Mouse (Mus musculus) hindbrain, embryonic 12.5 days (tissue): Measurements from ENCODE around the gene Rad51b. TPM values are rescaled to one million over a fixed set of nuclear protein-coding genes. Genes with fewer than 3 reads are reported as not detected.

Experiments used
- ATAC-seq: fragments of 200-750 bp; cut with Nextera tagmentation; 2 replicates; pipeline ENCODE4 v1.8.0; 2017; ENCODE audit warnings: moderate TSS enrichment; ENCODE audit not compliant: low FRiP score
- H3K27ac ChIP-seq: fragments of 300-500 bp; sonication (generic); 2 replicates; pipeline ENCODE4 v1.5.1; 2016; ENCODE audit warnings: mild to moderate bottlenecking
- H3K27me3 ChIP-seq: fragments of 300-500 bp; sonication (generic); 2 replicates; pipeline ENCODE4 v1.6.1; 2016; ENCODE audit warnings: mild to moderate bottlenecking
- H3K36me3 ChIP-seq: fragments of 300-500 bp; sonication (generic); 2 replicates; pipeline ENCODE4 v1.6.1; 2016; ENCODE audit warnings: mild to moderate bottlenecking
- H3K4me1 ChIP-seq: fragments of 300-500 bp; sonication (generic); 2 replicates; pipeline ENCODE4 v1.6.1; 2016
- H3K4me2 ChIP-seq: fragments of 300-500 bp; sonication (generic); replicated peaks from 2 replicates; pipeline ENCODE4 v1.6.1; 2016; ENCODE audit warnings: mild to moderate bottlenecking
- H3K4me3 ChIP-seq: fragments of 300-500 bp; sonication (generic); 2 replicates; pipeline ENCODE4 v1.5.1; 2016; ENCODE audit warnings: mild to moderate bottlenecking
- H3K9ac ChIP-seq: fragments of 300-500 bp; sonication (generic); 2 replicates; pipeline ENCODE4 v1.6.1; 2016; ENCODE audit warnings: mild to moderate bottlenecking, moderate library complexity
- H3K9me3 ChIP-seq: fragments of 300-500 bp; sonication (generic); replicated peaks from 2 replicates; pipeline ENCODE4 v1.6.1; 2016; ENCODE audit warnings: mild to moderate bottlenecking
- WGBS: fragments of 180-500 bp; shearing (Covaris S2); methylation state at CpG from one replicate; pipeline ENCODE4 v1.1.7; 2016; 5-methylcytosine and 5-hydroxymethylcytosine counted together
- polyA plus RNA-seq: library from polyadenylated mRNA; unstranded; fragments of >200 nt; fragmentation: Nextera tagmentation; extraction: Ambion mirVana; gene quantifications from 2 replicates; pipeline ENCODE4 v1.2.1, GENCODE M21; 2016

Rad51b gene
- polyA plus RNA-seq, 1 experiment from 2014 or later, result 5.2 TPM

GRCm38 (mm10) chr12:79838181-79838961 is 541.3 kb downstream of the Rad51b start:
- no peaks in the 10 kb centered on the region for H3K9me3 ChIP-seq
- ATAC-seq, result peak; percentile 32; the same call in 1 of the 2 replicates
- H3K9ac ChIP-seq, result no peak overlapping the region
- no peak overlapping the region for H3K4me3 ChIP-seq
- peaks cover 51% of the 10 kb centered on the region for H3K4me1 ChIP-seq
- no peaks in the 10 kb centered on the region for H3K27me3 ChIP-seq
- H3K4me2 ChIP-seq, result no peak overlapping the region
- H3K36me3 ChIP-seq, result no peaks in the 10 kb centered on the region
- H3K27ac ChIP-seq, result peak overlapping the region; percentile 60; the same call in 1 of the 2 replicates
- 44% methylated on average over 6 of the region's 6 CpGs for WGBS

GRCm38 (mm10) chr12:79839096-79839941 is 542.2 kb downstream of the Rad51b start:
- Histone ChIP-seq H3K27me3 (no peaks in the 10 kb centered on the region), H3K4me3 (no peak overlapping the region), H3K36me3 (no peaks in the 10 kb centered on the region), H3K4me1 (peaks cover 60% of the 10 kb centered on the region), H3K9me3 (no peaks in the 10 kb centered on the region), H3K4me2 (no peak overlapping the region), H3K27ac (peak overlapping the region; percentile 60), H3K9ac (0 out of 2 replicates have a peak overlapping the region, but pooled peaks have one; percentile 4)
- no peak for ATAC-seq
- WGBS, result 26% methylated on average over 12 of the region's 12 CpGs

GRCm38 (mm10) chr12:79840465-79840864 is 543.4 kb downstream of the Rad51b start:
- WGBS, result 51% methylated on average over 5 of the region's 5 CpGs
- H3K9me3 ChIP-seq, result no peaks in the 10 kb centered on the region
- no peak overlapping the region for H3K9ac ChIP-seq
- peak overlapping the region; percentile 60; the same call in 1 of the 2 replicates for H3K27ac ChIP-seq
- peaks cover 64% of the 10 kb centered on the region for H3K4me1 ChIP-seq
- no peaks in the 10 kb centered on the region for H3K27me3 ChIP-seq
- ATAC-seq, result no peak
- no peak overlapping the region for H3K4me3 ChIP-seq
- H3K4me2 ChIP-seq, result no peak overlapping the region
- H3K36me3 ChIP-seq, result no peaks in the 10 kb centered on the region

DNA sequence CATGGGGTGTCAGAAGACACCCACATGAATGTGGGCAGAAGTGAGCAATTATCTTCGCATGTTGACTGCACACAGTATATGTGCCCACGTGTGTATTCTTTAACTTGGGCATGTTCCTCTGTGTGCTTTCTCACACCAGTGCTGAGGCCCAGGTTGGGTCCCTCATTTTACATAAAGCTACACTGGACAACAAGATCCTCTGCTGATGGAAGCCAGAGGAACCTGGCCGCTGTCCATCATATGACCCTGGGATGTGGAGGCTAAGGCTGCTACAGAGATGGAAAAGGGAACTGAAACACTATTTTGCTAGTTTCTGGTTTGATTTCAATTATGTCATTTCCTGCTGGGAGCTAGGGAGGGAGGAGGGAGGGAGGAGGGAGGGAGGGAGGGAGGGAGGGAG is 544.2 kb downstream of the Rad51b start:
- no peaks in the 10 kb centered on the region for H3K27me3 ChIP-seq
- H3K4me3 ChIP-seq, result no peak overlapping the region
- ATAC-seq, result no peak
- no peak overlapping the region; the same call in 1 of the 2 replicates for H3K27ac ChIP-seq
- H3K36me3 ChIP-seq, result no peaks in the 10 kb centered on the region
- WGBS, result 92% methylated on average over 3 of the region's 3 CpGs
- H3K4me2 ChIP-seq, result no peak overlapping the region
- H3K9me3 ChIP-seq, result no peaks in the 10 kb centered on the region
- no peak overlapping the region for H3K9ac ChIP-seq
- peaks cover 66% of the 10 kb centered on the region for H3K4me1 ChIP-seq

GRCm38 (mm10) chr12:79842319-79842718 is 545.2 kb downstream of the Rad51b start:
- ATAC-seq, result no peak
- Histone ChIP-seq H3K4me2 (no peak overlapping the region), H3K9ac (no peak overlapping the region), H3K27ac (peak overlapping the region; percentile 35), H3K9me3 (no peaks in the 10 kb centered on the region), H3K4me3 (no peak overlapping the region), H3K4me1 (peaks cover 75% of the 10 kb centered on the region), H3K27me3 (no peaks in the 10 kb centered on the region), H3K36me3 (no peaks in the 10 kb centered on the region)
- 43% methylated on average over 7 of the region's 7 CpGs for WGBS

DNA sequence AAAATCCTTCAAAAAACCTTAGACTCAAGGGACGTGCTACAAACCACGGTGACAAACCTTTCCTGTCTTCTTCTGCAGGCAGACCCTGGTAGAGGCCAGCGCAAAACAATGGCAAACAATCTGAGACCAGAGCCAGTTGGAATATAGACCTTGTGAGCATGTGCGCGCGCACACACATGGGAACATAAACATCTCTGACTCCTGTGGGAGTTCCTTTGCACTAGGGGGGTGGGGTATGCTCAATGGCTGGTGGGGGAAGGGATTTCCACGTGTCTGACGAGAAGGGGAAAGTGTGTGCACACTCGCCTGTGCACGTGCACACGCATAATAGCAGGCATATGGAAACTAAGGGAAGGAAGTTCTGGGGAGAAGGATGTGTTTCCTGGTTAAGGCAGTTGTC is 545.9 kb downstream of the Rad51b start:
- H3K27ac ChIP-seq, result peak overlapping the region; percentile 35
- no peaks in the 10 kb centered on the region for H3K9me3 ChIP-seq
- no peak overlapping the region for H3K4me2 ChIP-seq
- H3K4me3 ChIP-seq, result no peak overlapping the region
- H3K4me1 ChIP-seq, result peaks cover 74% of the 10 kb centered on the region
- no peaks in the 10 kb centered on the region for H3K36me3 ChIP-seq
- 73% methylated on average over 11 of the region's 11 CpGs for WGBS
- ATAC-seq, result no peak
- no peak overlapping the region for H3K9ac ChIP-seq
- no peaks in the 10 kb centered on the region for H3K27me3 ChIP-seq

DNA sequence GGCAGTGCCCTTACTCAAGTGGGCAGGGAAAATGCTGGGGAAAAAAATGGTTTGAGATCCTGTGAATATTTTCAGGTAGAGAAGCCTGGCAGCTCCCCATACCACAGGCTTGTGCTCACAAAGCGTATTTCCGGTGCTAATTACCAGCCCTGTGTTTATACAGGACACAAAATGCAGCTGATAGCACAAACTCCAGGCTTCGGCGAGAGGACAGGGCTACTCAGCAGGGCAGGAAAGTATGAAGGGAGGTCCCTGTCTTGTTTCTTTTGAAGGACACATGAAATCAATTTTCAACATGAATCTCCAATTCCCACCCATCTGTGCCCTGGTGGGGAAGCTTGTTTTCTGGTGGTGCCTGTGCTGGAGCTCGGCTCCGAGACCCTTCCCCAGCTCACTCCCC is 546.4 kb downstream of the Rad51b start:
- H3K4me3 ChIP-seq, result no peak overlapping the region
- H3K27ac ChIP-seq, result peak overlapping the region; percentile 35; the same call in 1 of the 2 replicates
- no peak for ATAC-seq
- H3K27me3 ChIP-seq, result no peaks in the 10 kb centered on the region
- no peak overlapping the region for H3K4me2 ChIP-seq
- no peaks in the 10 kb centered on the region for H3K9me3 ChIP-seq
- no peaks in the 10 kb centered on the region for H3K36me3 ChIP-seq
- H3K4me1 ChIP-seq, result peaks cover 71% of the 10 kb centered on the region
- H3K9ac ChIP-seq, result no peak overlapping the region
- 29% methylated on average over 6 of the region's 6 CpGs for WGBS

GRCm38 (mm10) chr12:79846247-79847151 is 549.4 kb downstream of the Rad51b start:
- Histone ChIP-seq H3K4me1 (peaks cover 44% of the 10 kb centered on the region), H3K9ac (no peak overlapping the region), H3K9me3 (no peaks in the 10 kb centered on the region), H3K27ac (no peak overlapping the region; the same call in 1 of the 2 replicates), H3K4me3 (no peak overlapping the region), H3K27me3 (no peaks in the 10 kb centered on the region), H3K4me2 (no peak overlapping the region), H3K36me3 (no peaks in the 10 kb centered on the region)
- 30% methylated on average over 7 of the region's 7 CpGs for WGBS
- ATAC-seq, result no peak

DNA sequence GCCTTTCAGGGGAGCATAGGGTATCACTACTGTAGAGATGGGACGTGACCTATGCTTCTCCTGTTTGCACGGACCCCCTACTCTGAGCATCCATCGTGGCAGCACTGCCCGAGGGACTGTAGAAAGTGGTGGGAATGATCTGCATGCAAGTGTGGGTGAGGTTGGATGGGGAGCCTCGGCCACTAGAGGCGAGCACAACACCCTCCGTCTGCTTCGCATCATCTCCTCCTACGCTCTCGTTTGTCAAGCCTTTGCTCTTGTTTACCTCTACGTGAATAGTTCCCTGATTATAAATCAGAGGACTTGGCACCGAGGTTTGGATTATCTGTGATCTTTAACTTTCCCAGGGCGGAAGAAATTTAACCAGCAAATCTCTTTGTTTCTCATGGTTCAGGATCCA is 551.5 kb downstream of the Rad51b start:
- Histone ChIP-seq H3K36me3 (no peaks in the 10 kb centered on the region), H3K4me3 (no peak overlapping the region), H3K4me1 (peaks cover 27% of the 10 kb centered on the region), H3K9me3 (no peaks in the 10 kb centered on the region), H3K4me2 (no peak overlapping the region), H3K27me3 (no peaks in the 10 kb centered on the region), H3K27ac (no peak overlapping the region), H3K9ac (no peak overlapping the region)
- WGBS, result 62% methylated on average over 13 of the region's 13 CpGs
- ATAC-seq, result no peak

DNA sequence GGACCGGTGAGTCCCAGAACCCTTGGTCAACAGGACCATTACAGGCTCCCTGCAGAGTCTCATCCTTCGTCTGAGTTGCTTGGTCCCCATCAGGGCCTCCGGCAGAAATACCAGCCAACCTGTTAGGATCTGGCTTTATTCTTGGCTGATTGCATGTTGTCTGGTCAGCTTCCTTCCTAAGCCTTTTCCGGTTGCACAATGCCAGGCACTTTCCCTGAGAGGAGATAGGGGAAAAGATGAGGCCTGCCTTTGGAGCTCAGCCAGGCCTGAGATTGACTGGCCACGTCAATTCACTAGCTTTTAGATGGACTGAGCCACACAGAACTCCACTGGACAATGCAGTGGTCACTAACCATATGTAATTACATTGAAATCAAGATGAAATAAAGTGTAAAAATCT is 552.9 kb downstream of the Rad51b start:
- Histone ChIP-seq H3K4me3 (no peak overlapping the region), H3K27ac (no peak overlapping the region), H3K4me2 (no peak overlapping the region), H3K9ac (no peak overlapping the region), H3K9me3 (no peaks in the 10 kb centered on the region), H3K4me1 (peaks cover 15% of the 10 kb centered on the region), H3K36me3 (no peaks in the 10 kb centered on the region), H3K27me3 (no peaks in the 10 kb centered on the region)
- 89% methylated on average over 5 of the region's 5 CpGs for WGBS
- ATAC-seq, result no peak

DNA sequence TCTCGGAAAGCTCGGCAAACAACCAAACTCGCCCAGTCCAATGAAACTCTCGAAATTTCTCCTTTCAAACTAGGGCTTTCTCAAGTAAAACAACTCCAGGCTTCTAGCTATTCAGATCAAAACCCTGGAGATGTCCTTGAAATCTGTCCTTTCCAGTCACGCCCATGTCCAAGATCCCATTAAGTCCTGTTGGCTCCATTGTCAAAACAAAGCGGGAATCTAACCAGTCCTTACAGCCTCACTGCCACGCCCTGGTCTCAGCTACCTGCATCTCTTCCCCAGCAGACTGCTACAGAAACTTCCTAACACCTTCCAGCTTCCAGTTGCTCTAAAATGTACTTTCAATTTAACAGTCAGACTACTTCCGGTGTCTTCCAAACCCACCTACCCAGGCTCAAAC is 554.8 kb downstream of the Rad51b start:
- no peak for ATAC-seq
- no peaks in the 10 kb centered on the region for H3K27me3 ChIP-seq
- peaks cover 9% of the 10 kb centered on the region for H3K4me1 ChIP-seq
- H3K9me3 ChIP-seq, result no peaks in the 10 kb centered on the region
- H3K9ac ChIP-seq, result no peak overlapping the region
- no peak overlapping the region for H3K4me3 ChIP-seq
- H3K27ac ChIP-seq, result no peak overlapping the region
- H3K4me2 ChIP-seq, result no peak overlapping the region
- H3K36me3 ChIP-seq, result no peaks in the 10 kb centered on the region
- 89% methylated on average over 8 of the region's 8 CpGs for WGBS

DNA sequence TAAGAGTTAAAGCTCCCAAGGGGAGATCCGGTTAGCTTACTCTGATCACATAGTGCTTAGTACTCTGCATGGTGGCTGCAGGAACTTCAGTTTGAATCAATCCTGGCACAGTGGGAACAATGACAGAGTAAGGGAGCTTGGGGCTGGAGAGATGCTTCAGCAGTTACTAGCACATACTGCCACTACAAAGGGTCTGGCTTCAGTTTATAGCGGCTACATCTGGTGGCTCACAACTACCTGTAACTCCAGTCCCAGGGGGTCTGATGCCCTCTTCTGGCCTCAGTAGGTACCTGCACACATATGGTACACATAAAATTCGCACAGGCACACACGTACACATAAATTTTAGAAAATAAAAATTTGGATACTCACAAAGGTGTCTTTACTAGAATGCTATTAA is 555.5 kb downstream of the Rad51b start:
- Histone ChIP-seq H3K4me3 (no peak overlapping the region), H3K9ac (no peak overlapping the region), H3K27ac (no peak overlapping the region), H3K4me2 (no peak overlapping the region), H3K27me3 (no peaks in the 10 kb centered on the region), H3K4me1 (peaks cover 7% of the 10 kb centered on the region; the same call in 1 of the 2 replicates), H3K9me3 (no peaks in the 10 kb centered on the region), H3K36me3 (no peaks in the 10 kb centered on the region)
- 97% methylated on average over 4 of the region's 4 CpGs for whole genome bisulfite sequencing
- ATAC-seq, result no peak
